Mouse (Mus musculus) CH12.LX (cell line): ENCODE data around the gene Sel1l.
A peak's percentile ranks its signal among the peaks of the same experiment; 100 is the strongest.

Source experiments
- CHD2 ChIP-seq: IDR thresholded peaks from 2 replicates; pipeline ENCODE4 v1.6.1; 2011; ENCODE audit warnings: low read length, improper control_type of control experiment
- CTCF ChIP-seq, 2 experiments: IDR thresholded peaks in 1 of 2; conservative IDR thresholded peaks in 1 of 2; 2 replicates each; pipeline ENCODE4 v1.5.1; 2011 to 2012; ENCODE audit warnings: low read depth in 2 of 2, low read length in 2 of 2, improper control_type of control experiment in 1 of 2, inconsistent platforms in 1 of 2, mild to moderate bottlenecking in 1 of 2, moderate library complexity in 1 of 2
- EP300 ChIP-seq: IDR thresholded peaks from 2 replicates; pipeline ENCODE4 v1.6.1; 2011; ENCODE audit warnings: low read length, improper control_type of control experiment
- KAT2A ChIP-seq: IDR thresholded peaks from 2 replicates; pipeline ENCODE4 v1.6.1; 2012; ENCODE audit warnings: low read length, improper control_type of control experiment, inconsistent platforms; ENCODE audit not compliant: insufficient replicate concordance
- POLR2A ChIP-seq: IDR thresholded peaks from 2 replicates; pipeline ENCODE4 v1.6.1; 2011; ENCODE audit warnings: low read depth, mild to moderate bottlenecking, improper control_type of control experiment, low read length
- SIN3A ChIP-seq: IDR thresholded peaks from 2 replicates; pipeline ENCODE4 v1.6.1; 2012; ENCODE audit warnings: low read length, improper control_type of control experiment, inconsistent platforms
- TBP ChIP-seq: conservative IDR thresholded peaks from 2 replicates; pipeline ENCODE4 v1.6.1; 2011; ENCODE audit warnings: low read depth, low read length, improper control_type of control experiment
- TCF12 ChIP-seq: IDR thresholded peaks from 2 replicates; pipeline ENCODE4 v1.6.1; 2014; ENCODE audit warnings: low read depth, mild to moderate bottlenecking, inconsistent platforms, low read length, improper control_type of control experiment
- USF2 ChIP-seq: conservative IDR thresholded peaks from 2 replicates; pipeline ENCODE4 v1.6.1; 2011; ENCODE audit warnings: low read depth, low read length, improper control_type of control experiment
- ZC3H11A ChIP-seq: IDR thresholded peaks from 2 replicates; pipeline ENCODE4 v1.6.1; 2012; ENCODE audit warnings: low read depth, mild to moderate bottlenecking, inconsistent platforms, low read length, improper control_type of control experiment

DNA sequence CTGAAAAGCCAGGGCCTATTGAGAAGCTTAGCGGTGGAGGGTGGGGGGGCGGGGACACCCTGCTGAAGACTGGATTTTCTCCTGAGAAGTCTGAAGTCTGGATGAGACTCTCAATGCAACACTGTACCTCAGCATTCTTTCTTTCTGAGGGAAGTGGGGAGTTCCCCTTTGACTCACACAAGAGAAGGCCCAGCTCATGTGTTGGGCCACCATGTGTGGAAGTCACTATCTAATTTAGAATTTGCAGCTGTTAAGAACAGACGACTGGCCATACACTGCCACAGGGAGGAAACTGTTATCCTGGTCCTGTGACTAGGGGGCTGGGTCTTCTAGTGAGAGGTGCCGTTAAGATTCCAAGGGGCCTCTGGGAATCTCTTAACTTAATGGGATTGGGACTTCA lies 20.4 kb upstream of the Sel1l start:
- no peak for TF ChIP-seq CTCF (conservative IDR thresholded peaks at IDR 0.05 in 1 of 2, IDR thresholded peaks at IDR 0.05 in 1 of 2; ENCODE audit: low read depth in 2 of 2, low read length in 2 of 2)
- TF ChIP-seq TCF12, result peak; percentile 55; the same call in 1 of the 2 replicates
- TF ChIP-seq EP300, result peak; percentile 76
- TF ChIP-seq USF2, result no peak
- TF ChIP-seq KAT2A, result no peak
- TF ChIP-seq SIN3A, result no peak
- no peak for TF ChIP-seq POLR2A
- peak; percentile 31; the same call in 1 of the 2 replicates for TF ChIP-seq CHD2
- TF ChIP-seq TBP, result no peak
- TF ChIP-seq ZC3H11A, result no peak
